In genomic region chr17:87934326-87934725, GRCm38 (mm10) we compare ENCODE assay signal across 26 mouse cellular contexts. TPM values are rescaled to one million over a fixed set of nuclear protein-coding genes. Genes with fewer than 3 reads are reported as not detected.
"Had no signal": no experiment of that assay in that cellular context is flagged by ENCODE, and none has a peak within 500 bp of the region (broad histone marks: within the 10 kb centered on the region; RNA-seq: fewer than 3 reads in every experiment).

No protein-coding gene starts in this region.

- DNase-seq: lung, adult 18-20 months; lung, embryonic 14.5 days; lung, postnatal 10 days; lung, postnatal 4 days; midbrain, embryonic 14.5 days; retina, postnatal 1 day; right cerebral cortex, adult 18-20 months; right cerebral cortex, postnatal 25 days; right cerebral cortex, postnatal 4 days; spleen, adult 18-20 months; thymus, adult 18-20 months; thymus, postnatal 14 days; thymus, postnatal 36 days had no signal

- H3K9ac ChIP-seq: lung, embryonic 14.5 days; midbrain, embryonic 12.5 days; neural tube, embryonic 13.5 days; neural tube, embryonic 15.5 days had no signal

- H3K27ac ChIP-seq: midbrain, embryonic 10.5 days; midbrain, embryonic 12.5 days; neural tube, embryonic 13.5 days; neural tube, embryonic 15.5 days had no signal

- H3K4me1 ChIP-seq: midbrain, embryonic 10.5 days; midbrain, embryonic 12.5 days; neural tube, embryonic 13.5 days had no signal

- H3K4me3 ChIP-seq: midbrain, embryonic 10.5 days; midbrain, embryonic 12.5 days; myocyte; neural tube, embryonic 13.5 days; neural tube, embryonic 15.5 days had no signal

- H3K27me3 ChIP-seq: midbrain, embryonic 12.5 days; neural tube, embryonic 13.5 days; neural tube, embryonic 15.5 days had no signal

- H3K9me3 ChIP-seq: midbrain, embryonic 10.5 days; midbrain, embryonic 12.5 days; neural tube, embryonic 13.5 days; neural tube, embryonic 15.5 days had no signal

- H3K36me3 ChIP-seq: midbrain, embryonic 10.5 days; midbrain, embryonic 12.5 days; neural tube, embryonic 13.5 days; neural tube, embryonic 15.5 days had no signal

RNA-seq across cellular contexts. Expression of gene Rpl36-ps4, which starts 13.5 kb away (rescaled TPM):
- polyA plus RNA-seq: liver, embryonic 16.5 days; lung, embryonic 14.5 days; lung, embryonic 16.5 days; midbrain, embryonic 10.5 days; midbrain, embryonic 12.5 days; midbrain, embryonic 14.5 days; midbrain, embryonic 16.5 days; myocyte; neural tube, embryonic 11.5 days; neural tube, embryonic 13.5 days; neural tube, embryonic 15.5 days; small intestine, adult 2 months; stomach, embryonic 14.5 days; stomach, embryonic 16.5 days; thymus, postnatal 0 days had no signal
